Mouse (Mus musculus): ENCODE measurements at regions not wholly inside any gene's neighbourhood (a gene's known extent, or its start where the extent isn't known, plus 50 kb on each side); places are given as distances from the start of the nearest gene placed in this dataset.

- WGBS = 73% methylated on average over 2 of the region's 2 CpGs
- DNase-seq (ENCODE audit: low read depth, low spot score) = no peak
These were observed 168.3 kb upstream of the Camk1g start for GRCm38 (mm10) chr1:193538425-193538824.

- 86% methylated on average over 5 of the region's 5 CpGs for WGBS
- no peak for DNase-seq (ENCODE audit: low read depth, low spot score)
These were observed 167.5 kb upstream of the Camk1g start for GRCm38 (mm10) chr1:193537616-193538015.

GRCm38 (mm10) chr1:193536552-193536951 lies 166.5 kb upstream of the Camk1g start:
- no peak for DNase-seq (ENCODE audit: low read depth, low spot score)

- no peak for DNase-seq (ENCODE audit: low read depth, low spot score)
- 83% methylated on average over 4 of the region's 4 CpGs for WGBS
These were observed 164.4 kb upstream of the Camk1g start for GRCm38 (mm10) chr1:193534449-193534848.

- no peak for DNase-seq (ENCODE audit: low read depth, low spot score)
- WGBS = 65% methylated on average over 3 of the region's 3 CpGs
These were observed 156.4 kb upstream of the Camk1g start for GRCm38 (mm10) chr1:193526501-193526900.

GRCm38 (mm10) chr1:193522007-193522406 lies 151.9 kb upstream of the Camk1g start:
- 71% methylated on average over 2 of the region's 2 CpGs for WGBS
- DNase-seq (ENCODE audit: low read depth, low spot score) = no peak

GRCm38 (mm10) chr1:193518840-193519239 lies 148.7 kb upstream of the Camk1g start:
- 72% methylated on average over 1 of the region's 1 CpGs for WGBS

GRCm38 (mm10) chr1:193517968-193518367 lies 147.9 kb upstream of the Camk1g start:
- 69% methylated on average over 4 of the region's 4 CpGs for WGBS
- DNase-seq (ENCODE audit: low read depth, low spot score) = no peak

More at GRCm38 (mm10) chr1:193518840-193519239, 148.7 kb upstream of the Camk1g start:
- no peak for DNase-seq (ENCODE audit: low read depth, low spot score)

- 30% methylated on average over 2 of the region's 2 CpGs for WGBS
- DNase-seq (ENCODE audit: low read depth, low spot score) = no peak
These were observed 147.2 kb upstream of the Camk1g start for GRCm38 (mm10) chr1:193517293-193517692.

GRCm38 (mm10) chr1:193516395-193516794 lies 146.3 kb upstream of the Camk1g start:
- no peak for DNase-seq (ENCODE audit: low read depth, low spot score)
- 83% methylated on average over 3 of the region's 3 CpGs for WGBS

- 9% methylated on average over 9 of the region's 9 CpGs for WGBS
- no peak for DNase-seq (ENCODE audit: low read depth, low spot score)
These were observed 144.0 kb upstream of the Camk1g start for GRCm38 (mm10) chr1:193513929-193514710.

- WGBS = 34% methylated on average over 8 of the region's 8 CpGs
- DNase-seq (ENCODE audit: low read depth, low spot score) = peak; percentile 69
These were observed 140.1 kb upstream of the Camk1g start for GRCm38 (mm10) chr1:193510066-193510793.

GRCm38 (mm10) chr1:193508271-193508670 lies 138.2 kb upstream of the Camk1g start:
- no peak for DNase-seq (ENCODE audit: low read depth, low spot score)

GRCm38 (mm10) chr1:193506991-193507390 lies 136.9 kb upstream of the Camk1g start:
- DNase-seq (ENCODE audit: low read depth, low spot score) = no peak
- 65% methylated on average over 3 of the region's 3 CpGs for WGBS

- DNase-seq (ENCODE audit: low read depth, low spot score) = no peak
- WGBS = 37% methylated on average over 3 of the region's 3 CpGs
These were observed 135.3 kb upstream of the Camk1g start for GRCm38 (mm10) chr1:193505381-193505780.

- DNase-seq (ENCODE audit: low read depth, low spot score) = no peak
- WGBS = 52% methylated on average over 3 of the region's 3 CpGs
These were observed 134.5 kb upstream of the Camk1g start for GRCm38 (mm10) chr1:193504611-193505010.

- 21% methylated on average over 3 of the region's 3 CpGs for WGBS
- DNase-seq (ENCODE audit: low read depth, low spot score) = no peak
These were observed 133.7 kb upstream of the Camk1g start for GRCm38 (mm10) chr1:193503624-193504325.

- DNase-seq (ENCODE audit: low read depth, low spot score) = no peak
- WGBS = 54% methylated on average over 9 of the region's 9 CpGs
These were observed 126.4 kb upstream of the Camk1g start for GRCm38 (mm10) chr1:193496265-193497183.

GRCm38 (mm10) chr1:193488039-193488438 lies 117.9 kb upstream of the Camk1g start:
- DNase-seq (ENCODE audit: low read depth, low spot score) = no peak
- 71% methylated on average over 6 of the region's 6 CpGs for WGBS

Measured in large intestine, adult 2 months (tissue).